Mouse (Mus musculus) layer of hippocampus, adult 6 months (tissue): ENCODE data around the gene Ncoa5. TPM values are rescaled to one million over a fixed set of nuclear protein-coding genes. Genes with fewer than 3 reads are reported as not detected.

Experiments
- long read RNA-seq, 2 experiments: library from polyadenylated mRNA; unstranded; transcript quantifications; one replicate each; pipeline ENCODE4 v2.0.0; 2019 to 2020
- polyA plus RNA-seq: library from polyadenylated mRNA; unstranded; fragments of <200 nt; fragmentation: Nextera tagmentation; gene quantifications from 2 replicates; pipeline ENCODE4 v1.2.3, GENCODE M21; 2021

Ncoa5 gene
- 5.7 and 5.8 TPM in 2 replicates for polyA plus RNA-seq
- long read RNA-seq, experiment 1, partial matches to known transcripts: 9 of 27 reads
- long read RNA-seq, experiment 1, other reads (novel, unspliced or antisense): 13 of 27 reads
- long read RNA-seq, experiment 2, transcript Ncoa5-201 (8 exons, 3,179 nt): major isoform, 26 of 59 reads
- long read RNA-seq, experiment 2, transcript Ncoa5-203 (8 exons, 3,117 nt): minor isoform, 17 of 59 reads
- long read RNA-seq, experiment 2, partial matches to known transcripts: 13 of 59 reads
- long read RNA-seq, experiment 2, other reads (novel, unspliced or antisense): 3 of 59 reads

GRCm38 (mm10) chr2:165034131-165035057, at the start of gene Ncoa5:
TSS of gene Ncoa5 (minus strand) at chr2:165034867.

GRCm38 (mm10) chr2:165054888-165055852, 20.5 kb upstream of the Ncoa5 start, which contains the start of gene Cd40:
TSS of gene Cd40 (plus strand) at chr2:165055627.

DNA sequence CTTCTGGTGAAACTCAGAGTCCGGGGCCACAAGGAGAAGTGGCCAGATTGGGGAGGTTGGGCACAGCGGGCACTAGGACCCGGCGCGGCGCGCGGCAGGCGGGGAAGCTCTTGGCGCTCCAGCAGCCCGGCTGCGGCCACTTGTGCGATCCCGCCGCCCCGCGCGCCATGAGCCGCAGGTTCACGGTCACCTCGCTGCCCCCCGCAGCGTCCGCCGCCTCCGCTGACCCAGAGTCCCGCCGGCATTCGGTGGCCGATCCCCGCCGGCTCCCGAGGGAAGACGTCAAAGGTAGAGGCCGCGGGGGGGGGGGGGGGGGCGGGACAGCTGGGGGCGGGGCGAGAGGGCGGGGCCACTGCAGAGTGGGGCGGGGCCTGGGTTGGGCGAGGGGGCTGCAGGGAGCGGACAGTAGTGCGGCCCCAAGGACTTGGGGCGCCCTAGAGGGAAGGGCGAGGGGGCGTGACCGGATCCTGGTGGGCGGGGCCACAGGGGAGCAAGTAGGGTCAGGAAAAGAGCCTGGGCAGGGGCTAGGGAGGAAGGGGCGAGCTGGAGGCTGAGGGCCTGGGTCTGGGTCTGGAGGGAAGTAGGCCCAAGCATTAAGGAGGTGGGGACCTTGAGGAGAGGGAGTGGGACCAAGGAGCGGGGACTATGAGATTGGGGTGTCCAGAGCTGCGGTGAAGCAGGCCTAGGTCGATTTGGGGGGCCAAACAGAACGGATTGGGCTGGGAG, 73.8 kb downstream of the Ncoa5 start, which contains the start of gene Slc12a5:
Gene Slc12a5, plus strand, starts transcription at position 87 of the 726 bp plus-strand sequence.

Other genes with a start within 250 kb of the Ncoa5 start
- gene Snx21, start 249.0 kb downstream of the Ncoa5 start, polyA plus RNA-seq: 39.6 and 48.3 TPM in 2 replicates
- 19.2 and 21.1 TPM in 2 replicates for gene Acot8, start 230.0 kb downstream of the Ncoa5 start, polyA plus RNA-seq
- gene Zswim3, start 229.8 kb downstream of the Ncoa5 start, polyA plus RNA-seq: 10.3 and 10.8 TPM in 2 replicates
- 26.3 and 29.5 TPM in 2 replicates for gene Zswim1, start 212.2 kb downstream of the Ncoa5 start, polyA plus RNA-seq
- gene Spata25, start 206.3 kb downstream of the Ncoa5 start, polyA plus RNA-seq: not detected in 2 replicates
- gene Ctsa, start 202.0 kb downstream of the Ncoa5 start, polyA plus RNA-seq: 131 and 133 TPM in 2 replicates
- 5.4 and 5.6 TPM in 2 replicates for gene Neurl2, start 201.4 kb downstream of the Ncoa5 start, polyA plus RNA-seq
- gene Pltp, start 177.2 kb downstream of the Ncoa5 start, polyA plus RNA-seq: 123 and 144 TPM in 2 replicates
- 84.4 and 85.2 TPM in 2 replicates for gene Pcif1, start 155.6 kb downstream of the Ncoa5 start, polyA plus RNA-seq
- gene Zfp335, start 123.1 kb downstream of the Ncoa5 start, polyA plus RNA-seq: 8.9 and 11.8 TPM in 2 replicates
- gene Mmp9, start 94.1 kb downstream of the Ncoa5 start, polyA plus RNA-seq: 0.45 and 0.56 TPM in 2 replicates
- 78.6 and 83.4 TPM in 2 replicates for gene Slc12a5, start 74.1 kb downstream of the Ncoa5 start, polyA plus RNA-seq
- gene Cd40, start 20.8 kb upstream of the Ncoa5 start, polyA plus RNA-seq: 0.45 and 0.64 TPM in 2 replicates
- not detected in 2 replicates for gene 1700025C18Rik, start 55.9 kb upstream of the Ncoa5 start, polyA plus RNA-seq
- 10.5 and 10.6 TPM in 2 replicates for gene Cdh22, start 200.0 kb upstream of the Ncoa5 start, polyA plus RNA-seq